Mouse (Mus musculus): ENCODE data around the gene Slc6a8. TPM values are rescaled to one million over a fixed set of nuclear protein-coding genes. Genes with fewer than 3 reads are reported as not detected.

Slc6a8 gene
- 9.5 and 10.7 TPM in 2 replicates for polyA plus RNA-seq (2015; fragmentation: Nextera tagmentation; extraction: Ambion mirVana)

GRCm38 (mm10) chrX:73672879-73673618 lies at the start of gene Slc6a8:
Gene Slc6a8 (plus strand): TSS chrX:73673150.

GRCm38 (mm10) chrX:73639255-73639675 lies 33.7 kb upstream of the Slc6a8 start, which contains the start of gene Dusp9:
Gene Dusp9 (plus strand): TSS chrX:73639419.

GRCm38 (mm10) chrX:73659575-73660283 lies 13.2 kb upstream of the Slc6a8 start, which contains the start of gene Pnck:
Gene Pnck (minus strand): TSS chrX:73660117.

GRCm38 (mm10) chrX:73716109-73716661 lies 43.2 kb downstream of the Slc6a8 start, which contains the start of the genes Bcap31 and Abcd1:
Gene Bcap31 (minus strand): TSS chrX:73716175.
Gene Abcd1 (plus strand): TSS chrX:73716597.

Other genes with a start within 250 kb of the Slc6a8 start
- gene Trex2, start 237.8 kb upstream of the Slc6a8 start, polyA plus RNA-seq (2015; fragmentation: Nextera tagmentation; extraction: Ambion mirVana), result not detected in 2 replicates
- gene Haus7, start 214.1 kb upstream of the Slc6a8 start, polyA plus RNA-seq (2015; fragmentation: Nextera tagmentation; extraction: Ambion mirVana), result 57.3 and 61.1 TPM in 2 replicates
- gene Bgn, start 189.5 kb upstream of the Slc6a8 start, polyA plus RNA-seq (2015; fragmentation: Nextera tagmentation; extraction: Ambion mirVana), result 40.7 and 49.5 TPM in 2 replicates
- 8.0 and 9.1 TPM in 2 replicates for gene Atp2b3, start 170.1 kb upstream of the Slc6a8 start, polyA plus RNA-seq (2015; fragmentation: Nextera tagmentation; extraction: Ambion mirVana)
- 2.0 and 2.2 TPM in 2 replicates for gene Dusp9, start 33.7 kb upstream of the Slc6a8 start, polyA plus RNA-seq (2015; fragmentation: Nextera tagmentation; extraction: Ambion mirVana)
- gene Pnck, start 13.0 kb upstream of the Slc6a8 start, polyA plus RNA-seq (2015; fragmentation: Nextera tagmentation; extraction: Ambion mirVana), result 160 and 181 TPM in 2 replicates
- gene Bcap31, start 43.0 kb downstream of the Slc6a8 start, polyA plus RNA-seq (2015; fragmentation: Nextera tagmentation; extraction: Ambion mirVana), result 152 and 157 TPM in 2 replicates
- 11.4 and 13.1 TPM in 2 replicates for gene Abcd1, start 43.4 kb downstream of the Slc6a8 start, polyA plus RNA-seq (2015; fragmentation: Nextera tagmentation; extraction: Ambion mirVana)
- gene Plxnb3, start 83.9 kb downstream of the Slc6a8 start, polyA plus RNA-seq (2015; fragmentation: Nextera tagmentation; extraction: Ambion mirVana), result 2.4 and 3.4 TPM in 2 replicates
- 2.1 and 2.8 TPM in 2 replicates for gene Srpk3, start 101.3 kb downstream of the Slc6a8 start, polyA plus RNA-seq (2015; fragmentation: Nextera tagmentation; extraction: Ambion mirVana)
- gene Idh3g, start 113.7 kb downstream of the Slc6a8 start, polyA plus RNA-seq (2015; fragmentation: Nextera tagmentation; extraction: Ambion mirVana), result 244 and 280 TPM in 2 replicates
- 211 and 212 TPM in 2 replicates for gene Ssr4, start 113.9 kb downstream of the Slc6a8 start, polyA plus RNA-seq (2015; fragmentation: Nextera tagmentation; extraction: Ambion mirVana)
- 4.0 and 4.7 TPM in 2 replicates for gene Pdzd4, start 151.8 kb downstream of the Slc6a8 start, polyA plus RNA-seq (2015; fragmentation: Nextera tagmentation; extraction: Ambion mirVana)
- gene Avpr2, start 219.0 kb downstream of the Slc6a8 start, polyA plus RNA-seq (2015; fragmentation: Nextera tagmentation; extraction: Ambion mirVana), result not detected in 2 replicates
- 55.5 and 73.7 TPM in 2 replicates for gene L1cam, start 223.0 kb downstream of the Slc6a8 start, polyA plus RNA-seq (2015; fragmentation: Nextera tagmentation; extraction: Ambion mirVana)
- 1.9 and 2.2 TPM in 2 replicates for gene Arhgap4, start 248.7 kb downstream of the Slc6a8 start, polyA plus RNA-seq (2015; fragmentation: Nextera tagmentation; extraction: Ambion mirVana)
- 118 TPM in 2 replicates for gene Naa10, start 248.8 kb downstream of the Slc6a8 start, polyA plus RNA-seq (2015; fragmentation: Nextera tagmentation; extraction: Ambion mirVana)

All from neural tube, postnatal 0 days (tissue).